Mouse (Mus musculus) liver, adult 10 weeks (tissue): ENCODE results near the gene Ormdl1. TPM values are rescaled to one million over a fixed set of nuclear protein-coding genes. Genes with fewer than 3 reads are reported as not detected.

ENCODE experiments used
- polyA plus RNA-seq: library from polyadenylated mRNA; stranded (reverse); fragments of 350-450 nt; fragmentation: Illumina TruSeq; extraction: RNeasy Lipid Tissue Mini Kit (QIAGEN cat#74804); gene quantifications from one replicate; pipeline ENCODE4 v1.2.3, GENCODE M21; 2014; ENCODE audit warnings: low read depth, low replicate concordance

The Ormdl1 gene
- polyA plus RNA-seq: 95.2 TPM

GRCm38 (mm10) chr1:53296581-53297383, at the start of gene Ormdl1, which contains the start of the genes Pms1 and Gm28778:
TSS of gene Ormdl1 (plus strand) at chr1:53297095.
TSS of gene Pms1 (minus strand) at chr1:53297018.
TSS of gene Gm28778 (plus strand) at chr1:53297111.

GRCm38 (mm10) chr1:53312989-53313967, 16.4 kb downstream of the Ormdl1 start, which contains the start of gene Osgepl1:
TSS of gene Osgepl1 (plus strand) at chr1:53313624.

DNA sequence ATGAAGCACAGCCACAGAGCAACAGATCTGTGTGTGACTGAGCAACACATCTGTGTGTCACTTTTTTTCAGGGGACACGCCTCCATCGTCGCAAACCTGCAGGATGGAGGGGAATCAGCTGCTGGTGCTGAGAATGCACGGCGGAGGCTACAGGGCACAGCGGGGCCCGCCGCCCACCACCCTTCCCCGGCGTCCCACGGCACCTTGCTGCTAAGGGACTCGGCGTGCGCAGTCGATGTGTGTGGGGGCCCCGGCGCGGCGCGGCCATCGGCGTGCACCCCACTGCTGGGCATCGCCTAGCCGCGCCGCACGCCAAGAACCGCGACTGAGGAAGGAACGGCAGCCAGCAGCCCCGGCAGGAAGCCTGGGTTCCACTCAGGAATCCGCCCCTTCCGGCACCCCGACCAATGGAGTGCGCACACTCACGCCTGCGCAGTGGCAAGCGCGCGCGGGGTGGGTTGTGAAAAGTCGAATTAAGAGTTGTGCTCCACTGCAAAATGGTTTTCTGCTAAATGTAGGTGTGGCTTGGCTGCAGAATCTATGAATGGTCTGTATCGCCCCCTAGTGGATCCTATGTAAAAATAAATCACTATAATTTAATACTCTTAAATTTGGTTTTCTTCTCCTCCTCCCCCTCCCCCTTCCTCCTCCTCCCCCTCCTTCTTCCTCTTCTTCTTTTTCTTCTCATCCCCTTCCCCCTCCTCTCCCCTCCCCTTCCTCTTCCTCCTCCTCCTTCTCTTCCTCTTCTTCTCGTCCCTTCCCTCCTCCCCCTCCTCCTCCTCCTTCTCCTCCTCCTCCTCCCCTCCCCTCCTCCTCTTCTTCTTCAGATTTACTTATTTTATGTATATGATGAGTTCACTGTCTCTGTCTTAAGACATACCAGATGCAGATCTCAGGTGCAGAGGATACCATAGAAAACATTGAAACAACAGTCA, 55.7 kb downstream of the Ormdl1 start, which contains the start of the genes Asdurf, Gm28551 and Asnsd1:
TSS of gene Asdurf (minus strand) at position 293 of the 935 bp plus-strand sequence.
TSS of gene Gm28551 (minus strand) at position 341 of the 935 bp plus-strand sequence.
TSS of gene Asnsd1 (minus strand) at position 426 of the 935 bp plus-strand sequence.

Other genes with a start within 250 kb of the Ormdl1 start
- not detected for gene Mstn, start 235.5 kb upstream of the Ormdl1 start, polyA plus RNA-seq
- gene 1700019A02Rik, start 109.5 kb upstream of the Ormdl1 start, polyA plus RNA-seq: not detected
- gene Pms1, start 77 bp upstream of the Ormdl1 start, polyA plus RNA-seq: 11.9 TPM
- gene Gm28778, start within 50 bp of the Ormdl1 start, polyA plus RNA-seq: not detected
- 43.4 TPM for gene Osgepl1, start 16.5 kb downstream of the Ormdl1 start, polyA plus RNA-seq
- 70.9 TPM for gene Asdurf, start 55.5 kb downstream of the Ormdl1 start, polyA plus RNA-seq
- not detected for gene Gm28551, start 55.6 kb downstream of the Ormdl1 start, polyA plus RNA-seq
- gene Asnsd1, start 55.7 kb downstream of the Ormdl1 start, polyA plus RNA-seq: 65.1 TPM